Mouse (Mus musculus) kidney, postnatal 4 days (tissue): ENCODE measurements at regions not wholly inside any gene's neighbourhood (a gene's known extent, or its start where the extent isn't known, plus 50 kb on each side); places are given as distances from the start of the nearest gene placed in this dataset.

Source experiments
- DNase-seq, 2 experiments: peaks; one replicate each; pipeline ENCODE4 v3.0.0; 2021; ENCODE audit warnings: mixed read lengths in 2 of 2

DNA sequence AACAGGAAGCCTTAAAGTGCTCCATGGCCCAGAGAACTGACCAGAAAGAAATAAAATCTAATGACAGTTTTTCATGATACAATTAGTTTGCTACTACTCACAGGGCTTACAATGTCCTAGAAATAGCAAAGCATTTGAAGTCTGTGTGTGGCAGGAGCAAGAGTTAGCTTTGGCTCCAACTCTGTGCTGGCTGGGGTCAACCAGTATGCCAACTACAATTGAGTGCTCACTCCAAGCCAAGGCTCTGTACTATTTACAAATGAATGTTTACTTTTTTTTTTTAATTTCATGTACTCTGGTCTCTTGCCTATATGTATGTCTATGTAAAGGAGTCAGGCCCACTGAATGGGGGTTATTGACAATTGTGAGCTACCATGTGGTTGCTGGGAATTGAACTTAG is 75.7 kb upstream of the Jak1 start:
- DNase-seq, result no peak

DNA sequence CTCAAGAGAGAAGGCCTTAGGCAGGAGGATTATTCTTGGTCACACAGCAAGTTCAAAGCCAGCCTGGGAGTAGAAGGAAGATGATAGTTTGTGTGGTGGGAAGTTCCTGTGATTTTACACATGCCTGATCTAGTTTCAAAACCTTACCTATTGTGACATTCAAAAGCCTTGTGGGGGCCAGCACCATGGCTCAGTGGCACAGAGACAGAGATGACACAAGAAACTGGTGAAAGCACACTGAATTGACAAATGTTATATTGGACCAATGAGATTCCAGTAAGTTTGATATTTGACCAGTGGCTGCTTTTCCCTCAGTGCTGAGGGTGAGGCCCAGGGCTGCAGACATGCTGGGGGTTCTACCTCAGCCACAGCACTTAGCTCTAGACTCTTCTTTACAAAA is 73.1 kb upstream of the Jak1 start:
- DNase-seq, result no peak

DNA sequence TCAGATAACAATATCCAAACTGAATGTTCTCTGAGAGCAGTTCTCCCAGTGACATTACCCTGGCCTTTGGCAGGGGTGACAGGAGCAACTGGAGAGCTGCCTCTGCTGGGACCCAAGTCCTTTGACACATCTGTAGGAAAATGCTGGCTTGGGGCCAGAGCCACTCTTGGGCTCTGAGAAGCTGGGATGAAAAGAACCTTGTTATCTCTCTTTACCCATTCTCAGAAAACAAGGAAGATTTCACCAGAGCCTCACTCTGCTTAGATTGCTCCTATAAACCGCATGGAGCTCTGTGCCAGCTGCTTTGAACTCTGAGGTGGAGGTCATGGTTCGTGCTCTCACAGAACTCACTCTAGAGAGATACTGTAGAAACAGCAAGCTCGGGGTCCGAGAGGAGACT is 71.7 kb upstream of the Jak1 start:
- no peak for DNase-seq

DNA sequence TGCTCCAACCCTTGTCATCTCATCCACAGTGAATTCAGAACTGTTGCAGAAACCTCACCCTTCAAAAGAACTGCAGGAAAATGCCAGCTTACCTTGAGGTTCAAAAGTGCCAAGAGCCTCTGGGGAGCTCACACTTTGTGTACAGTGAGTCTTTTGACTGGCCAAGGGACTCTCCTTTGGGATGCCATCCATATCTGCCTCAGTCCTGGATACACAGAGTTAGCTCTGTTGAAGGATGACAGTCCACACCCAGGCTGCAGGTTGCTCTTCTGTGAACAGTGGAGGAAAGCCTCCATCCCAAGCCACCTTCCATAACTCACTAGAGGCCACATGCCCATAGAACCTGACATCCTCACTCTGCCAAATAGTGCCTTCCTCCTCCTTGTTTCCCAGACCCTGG is 71.3 kb upstream of the Jak1 start:
- DNase-seq, result no peak

DNA sequence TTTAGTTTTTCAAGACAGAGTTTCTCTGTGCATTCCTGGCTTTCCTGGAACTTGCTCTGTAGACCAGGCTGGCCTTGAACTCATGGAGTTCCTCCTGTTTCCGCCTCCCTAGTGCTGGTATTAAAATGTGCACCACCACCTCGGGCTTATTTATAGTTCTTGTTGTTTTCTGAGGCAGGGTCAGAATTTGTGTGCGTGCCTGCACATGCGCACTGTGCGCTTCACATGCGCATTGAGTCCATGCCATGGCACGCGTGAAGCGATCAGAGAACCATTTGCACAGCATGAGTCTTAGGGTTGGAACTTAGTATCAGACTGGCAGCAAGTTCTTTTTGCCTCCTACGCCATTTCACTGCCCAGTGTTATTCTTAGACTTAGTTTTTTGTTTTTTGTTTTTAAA is 68.8 kb upstream of the Jak1 start:
- DNase-seq, result no peak

DNA sequence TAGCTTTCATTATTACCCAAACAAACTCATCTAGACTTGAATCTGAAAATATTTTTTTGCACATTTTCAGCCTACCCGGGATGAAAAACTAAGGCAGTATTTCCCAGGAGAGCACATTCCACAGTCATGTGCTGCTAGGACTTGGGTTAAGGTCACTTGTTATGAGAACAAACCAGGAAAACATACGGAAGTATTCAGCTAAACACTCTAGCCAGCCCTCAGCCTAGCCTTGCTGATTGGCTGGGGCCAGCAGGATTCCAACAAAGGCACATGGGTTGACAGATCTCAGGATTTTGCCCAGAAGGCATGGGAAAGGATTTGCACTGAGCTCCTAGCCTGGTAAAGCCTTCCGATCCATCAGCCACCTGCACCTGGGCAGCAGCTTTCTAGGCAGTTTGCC is 68.0 kb upstream of the Jak1 start:
- peak in 1 of 2 experiments; percentile 22 for DNase-seq

DNA sequence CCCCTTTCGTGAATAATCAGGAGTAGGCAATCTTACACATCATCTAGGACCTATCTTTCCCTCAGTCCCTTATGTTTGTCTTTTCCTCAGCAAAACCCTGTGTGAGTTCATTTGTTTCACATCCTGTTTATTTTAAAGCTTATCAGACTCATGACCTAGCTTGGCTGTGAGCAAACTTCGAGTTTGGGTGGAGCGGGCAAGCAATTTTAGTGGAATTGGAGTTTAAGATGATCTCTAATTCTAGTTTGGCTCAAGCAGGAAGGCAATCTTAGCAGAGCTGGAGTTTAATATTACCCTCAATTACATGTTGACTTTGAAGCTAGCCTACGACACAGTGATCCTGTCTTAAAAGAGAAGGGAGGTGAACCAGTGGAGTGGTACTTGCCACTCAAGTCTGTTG is 66.1 kb upstream of the Jak1 start:
- no peak for DNase-seq

DNA sequence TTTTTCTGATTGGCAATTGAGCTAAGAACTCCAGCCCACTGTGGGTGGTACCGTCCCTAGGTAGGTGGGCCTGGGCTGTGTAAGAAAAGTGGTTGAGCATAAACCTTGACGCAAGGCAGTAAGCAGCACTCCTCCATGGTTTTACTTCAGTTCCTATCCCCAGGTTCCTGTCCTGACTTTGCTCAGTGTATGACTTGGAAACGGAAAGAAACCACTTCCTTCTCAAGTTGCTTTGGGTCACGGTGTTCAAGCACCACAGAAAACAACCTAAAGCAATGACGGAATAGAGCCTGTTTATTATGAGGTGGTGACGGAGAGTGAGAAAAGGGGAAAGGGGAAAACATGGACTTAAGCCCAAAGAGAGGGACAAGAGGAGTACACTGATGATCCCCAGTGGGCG is 64.0 kb upstream of the Jak1 start:
- no peak for DNase-seq

DNA sequence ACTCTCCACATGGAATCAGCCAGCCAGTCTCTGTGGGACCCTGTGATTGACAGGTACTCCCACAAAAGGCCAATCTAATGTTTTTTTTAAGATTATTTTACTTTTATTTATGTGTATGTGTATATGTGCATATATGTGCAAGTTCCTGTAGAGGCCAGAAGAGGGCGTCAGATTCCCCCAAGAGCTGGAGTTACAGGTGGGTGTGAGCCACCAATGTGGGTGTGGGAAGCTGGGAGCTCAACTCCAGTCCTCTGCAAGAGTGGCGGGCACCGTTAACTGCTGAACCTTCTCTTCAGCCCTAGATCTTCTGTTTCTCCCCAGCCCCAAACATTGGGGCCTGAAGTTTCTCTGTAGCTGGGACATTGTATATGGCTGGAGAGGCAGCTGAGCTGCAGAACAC is 61.0 kb upstream of the Jak1 start:
- DNase-seq, result no peak

DNA sequence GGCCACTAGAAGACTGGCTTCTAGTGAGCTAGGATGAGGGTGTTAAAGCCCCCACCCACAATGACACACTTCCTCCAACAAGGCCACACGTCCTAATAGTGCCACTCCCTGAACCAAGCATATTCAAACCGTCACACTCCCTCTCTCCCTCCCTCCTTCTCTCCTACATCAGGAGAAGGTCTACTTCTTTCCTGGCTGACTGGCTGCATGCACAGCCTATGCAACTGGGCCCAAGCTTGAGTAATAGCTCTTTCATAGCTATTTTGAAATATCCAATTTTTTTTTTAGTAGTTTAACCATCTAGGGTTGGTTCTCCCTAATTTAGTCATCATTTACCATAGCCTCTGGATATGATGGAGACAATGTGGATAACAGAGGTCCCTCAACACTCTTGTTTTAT is 56.6 kb upstream of the Jak1 start:
- no peak for DNase-seq

DNA sequence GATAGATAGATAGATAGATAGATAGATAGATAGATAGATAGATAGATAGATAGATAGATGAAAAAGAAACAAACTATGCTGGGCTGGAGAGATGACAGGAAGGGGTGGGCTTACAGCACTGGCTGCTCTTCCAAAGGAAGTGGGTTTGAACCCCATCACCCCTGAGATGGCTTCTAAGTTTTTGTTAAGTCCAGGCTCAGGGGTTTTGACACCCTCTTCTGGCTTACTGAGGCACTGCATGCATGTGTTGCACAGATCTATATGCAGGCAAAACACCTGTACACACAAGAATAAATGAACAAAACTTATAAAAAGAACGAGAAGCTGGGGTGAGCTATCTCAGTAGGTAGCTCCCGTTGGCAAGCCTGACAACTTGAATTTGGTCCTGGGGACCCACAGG is 55.5 kb upstream of the Jak1 start:
- peak; percentile 59 to 66 for DNase-seq

DNA sequence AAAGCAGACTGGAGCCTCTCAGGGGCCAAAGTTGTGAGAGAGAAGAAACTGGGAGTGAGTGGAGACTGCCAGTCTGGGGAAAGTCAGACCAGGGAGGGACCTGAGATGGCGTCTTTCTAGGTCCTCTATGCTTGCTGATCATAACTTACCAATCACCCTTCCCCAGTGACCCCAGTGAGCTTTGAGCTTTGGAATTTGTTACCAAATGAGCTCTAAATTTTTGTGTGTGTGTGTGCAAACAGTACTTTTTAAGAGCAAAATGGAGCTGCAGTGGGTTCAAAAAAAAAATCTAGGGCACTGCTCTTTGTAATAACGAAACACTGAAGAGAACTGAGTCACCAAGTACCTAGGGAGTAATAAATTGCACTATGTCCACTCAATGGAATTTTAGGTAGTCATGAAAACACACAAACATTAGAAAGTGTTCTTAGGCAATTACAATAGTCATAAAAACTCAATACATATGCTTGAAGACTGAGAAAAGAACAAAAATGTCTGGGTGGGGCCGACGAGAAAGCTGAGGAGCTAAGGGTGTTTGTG is 54.7 kb upstream of the Jak1 start:
- DNase-seq, result no peak

DNA sequence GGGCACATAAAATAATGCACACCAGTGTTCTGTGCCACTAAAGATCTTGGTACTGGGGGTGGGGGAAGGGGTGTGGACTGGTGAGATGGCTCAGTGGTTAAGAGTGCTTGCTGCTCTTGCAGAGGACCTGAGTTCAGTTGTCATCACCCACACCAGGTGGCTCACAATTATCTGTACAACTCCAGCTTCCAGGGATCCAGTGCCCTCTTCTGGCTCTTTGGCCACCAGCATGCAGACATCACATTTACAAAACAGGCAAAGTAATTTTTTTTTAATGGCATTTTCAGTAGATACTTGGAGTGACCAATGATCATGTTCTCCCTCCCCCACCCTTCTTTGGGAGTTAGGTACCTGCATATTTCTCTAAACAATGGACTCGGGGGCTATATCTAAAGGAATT is 53.8 kb upstream of the Jak1 start:
- DNase-seq, result no peak

DNA sequence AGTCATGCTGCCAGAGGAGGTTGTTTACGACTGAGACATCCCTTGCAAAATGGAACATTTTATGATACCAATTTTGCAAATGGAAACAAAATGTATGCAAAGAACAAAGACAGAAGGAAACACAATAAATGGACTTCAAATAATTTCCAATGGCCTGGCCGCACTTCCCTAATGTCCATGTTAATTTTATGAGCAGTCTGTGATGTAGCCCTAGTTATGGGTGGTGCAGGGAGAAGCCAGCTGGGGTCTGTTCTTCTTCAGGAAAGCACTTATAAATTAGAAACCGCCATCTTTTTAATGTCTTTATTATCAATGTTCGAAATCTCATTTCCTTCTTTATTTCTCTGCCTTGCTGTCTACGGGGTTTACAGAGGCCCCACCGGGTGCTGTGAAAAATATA is 51.0 kb upstream of the Jak1 start:
- DNase-seq, result no peak
